Mouse (Mus musculus): ENCODE data around the gene C4b. TPM values are rescaled to one million over a fixed set of nuclear protein-coding genes. Genes with fewer than 3 reads are reported as not detected.

Gene C4b
- not detected in 2 replicates for polyA plus RNA-seq (2012)

- TF ChIP-seq GATA1 (IDR thresholded peaks at IDR 0.05; ENCODE audit: low read length): no peak
Observed at GRCm38 (mm10) chr17:34743719-34744118, at the start of gene C4b. C4b (minus strand) TSS chr17:34743882.

DNA sequence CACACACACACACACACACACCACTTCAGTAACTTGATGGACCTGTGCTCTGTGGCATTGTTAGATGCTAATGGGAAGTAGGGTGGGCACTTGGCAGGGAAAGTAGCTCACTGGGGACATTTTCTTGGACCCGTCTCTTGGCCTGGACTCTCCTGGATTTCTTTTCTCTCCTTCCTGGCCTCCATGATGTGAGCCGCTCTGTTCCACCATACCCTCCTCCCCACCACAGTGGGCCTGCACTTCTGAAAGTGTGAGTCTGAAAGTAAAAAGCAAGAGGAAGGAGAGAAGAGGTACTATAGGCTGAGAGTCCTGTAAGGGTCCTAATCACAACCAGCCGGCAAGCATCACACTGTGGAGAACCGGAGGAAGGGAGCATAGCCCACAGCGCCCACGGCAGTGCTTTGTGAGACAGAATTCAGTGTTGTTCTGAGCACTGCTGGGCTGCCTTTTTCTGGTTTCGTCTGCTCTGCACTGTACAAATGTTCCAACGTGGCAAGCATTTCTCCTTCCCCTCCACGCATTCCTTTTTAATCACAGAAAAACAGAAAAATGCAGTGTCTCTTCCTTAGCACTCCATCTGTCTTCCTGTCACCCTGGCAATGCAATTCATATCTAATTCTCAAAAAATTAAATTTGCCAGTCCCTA is 34.1 kb upstream of the C4b start:
- TF ChIP-seq GATA1 (IDR thresholded peaks at IDR 0.05; ENCODE audit: low read length): no peak

- TF ChIP-seq GATA1 (IDR thresholded peaks at IDR 0.05; ENCODE audit: low read length): no peak
Observed at GRCm38 (mm10) chr17:34761471-34761870, 17.8 kb upstream of the C4b start.

DNA sequence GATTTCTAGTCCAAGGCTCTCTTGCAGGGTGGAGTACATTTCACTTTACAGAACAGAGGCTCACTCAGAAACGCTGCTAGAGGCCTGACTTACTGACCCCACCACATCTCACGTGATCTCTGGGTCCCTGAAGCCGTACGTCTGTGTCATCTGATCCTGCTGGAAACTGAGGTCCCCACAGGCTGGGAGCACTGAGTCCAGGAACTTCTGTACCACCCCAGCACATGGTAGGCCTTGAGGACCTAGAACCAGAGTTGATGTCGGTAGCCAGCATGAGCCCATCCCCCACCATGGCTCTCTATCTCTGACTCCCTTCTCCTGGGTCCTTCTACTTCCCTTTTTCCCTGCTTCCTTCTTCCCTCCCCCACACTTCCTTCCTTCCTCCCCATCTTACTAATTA is 2.8 kb upstream of the C4b start:
- TF ChIP-seq GATA1 (IDR thresholded peaks at IDR 0.05; ENCODE audit: low read length): no peak

DNA sequence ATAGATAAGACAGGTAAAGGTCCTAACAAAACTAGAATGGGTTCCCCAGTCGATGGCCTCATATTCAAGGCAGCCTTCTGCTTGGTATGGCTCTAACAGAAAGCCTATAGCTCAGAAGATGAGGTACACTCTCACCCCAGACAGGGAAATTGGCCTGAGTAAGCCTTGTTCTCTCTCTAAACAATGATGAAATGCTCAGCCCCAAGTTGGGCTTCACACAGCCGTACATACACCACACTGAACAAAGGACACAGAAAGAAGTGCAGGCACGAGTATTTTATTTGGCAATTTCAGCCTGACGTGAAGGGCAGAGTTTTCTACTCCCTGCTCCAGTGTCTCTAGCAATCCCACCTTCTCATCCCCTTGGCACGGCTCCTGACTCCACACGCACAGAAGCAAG is 524 bp upstream of the C4b start:
- TF ChIP-seq GATA1 (IDR thresholded peaks at IDR 0.05; ENCODE audit: low read length): no peak

- TF ChIP-seq GATA1 (IDR thresholded peaks at IDR 0.05; ENCODE audit: low read length): no peak
Observed at GRCm38 (mm10) chr17:34740280-34740679, 3.4 kb downstream of the C4b start.

DNA sequence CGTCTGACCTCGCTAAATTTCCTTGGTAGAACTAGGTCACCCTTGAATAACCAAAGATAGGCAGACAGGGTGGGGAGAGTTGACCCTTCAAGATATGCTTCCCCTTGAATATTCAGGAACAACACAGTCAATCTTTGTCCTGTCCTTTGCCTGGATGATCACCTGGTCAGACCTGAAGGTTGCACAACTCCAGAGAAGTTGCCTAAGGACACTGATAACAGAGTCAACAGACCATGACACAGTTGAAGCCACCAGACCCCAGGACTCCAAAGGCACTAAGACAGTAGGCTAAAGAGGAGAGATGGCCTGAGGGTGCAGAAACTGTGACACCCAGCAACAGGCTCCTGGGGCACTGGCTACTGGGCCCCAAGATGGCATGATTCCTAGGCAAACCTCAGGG is 15.8 kb downstream of the C4b start:
- no peak for TF ChIP-seq GATA1 (IDR thresholded peaks at IDR 0.05; ENCODE audit: low read length)

DNA sequence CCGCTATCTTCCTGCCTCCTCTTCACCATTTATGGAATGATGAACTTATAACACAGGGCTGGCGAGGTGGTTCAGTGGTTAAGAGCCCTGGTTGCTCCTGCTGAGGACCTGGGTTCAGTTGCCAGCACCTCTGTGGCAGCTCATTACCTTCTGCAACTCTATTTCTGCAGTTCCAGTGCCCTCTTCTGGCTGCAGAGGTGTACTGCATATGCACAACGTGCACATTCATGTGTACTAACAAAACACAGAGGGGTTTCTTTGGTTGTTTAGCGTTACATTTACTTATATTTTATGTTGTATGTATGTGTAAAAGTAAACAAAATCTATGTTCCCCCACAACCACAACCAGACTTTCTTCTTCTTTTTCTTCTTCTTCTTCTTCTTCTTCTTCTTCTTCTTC is 20.6 kb downstream of the C4b start:
- TF ChIP-seq GATA1 (IDR thresholded peaks at IDR 0.05; ENCODE audit: low read length): no peak

GRCm38 (mm10) chr17:34717401-34717800 is 26.3 kb downstream of the C4b start:
- TF ChIP-seq GATA1 (IDR thresholded peaks at IDR 0.05; ENCODE audit: low read length): no peak

- no peak for TF ChIP-seq GATA1 (IDR thresholded peaks at IDR 0.05; ENCODE audit: low read length)
Observed at GRCm38 (mm10) chr17:34716247-34716646, 27.4 kb downstream of the C4b start.

- TF ChIP-seq GATA1 (IDR thresholded peaks at IDR 0.05; ENCODE audit: low read length): no peak
Observed at GRCm38 (mm10) chr17:34712951-34713350, 30.7 kb downstream of the C4b start.

DNA sequence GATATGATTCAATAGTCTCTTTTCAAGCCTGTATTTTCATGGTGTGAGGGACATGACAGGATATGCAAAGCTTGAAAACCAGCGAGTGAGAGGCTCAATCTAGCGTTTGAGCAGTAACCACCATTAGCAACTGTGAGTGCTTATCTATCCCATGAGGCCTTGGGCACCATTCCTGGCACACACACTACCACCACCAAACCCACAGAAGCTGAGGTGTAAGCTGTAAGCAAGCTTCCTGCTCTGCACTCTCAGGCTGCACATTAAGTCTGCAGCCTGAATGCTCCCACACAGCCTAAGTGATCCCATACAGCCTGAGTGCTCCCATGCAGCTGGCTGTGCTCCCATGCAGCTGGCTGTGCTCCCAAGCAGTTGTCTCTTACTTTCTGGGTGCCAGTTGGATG is 43.0 kb downstream of the C4b start:
- TF ChIP-seq GATA1 (IDR thresholded peaks at IDR 0.05; ENCODE audit: low read length): no peak

DNA sequence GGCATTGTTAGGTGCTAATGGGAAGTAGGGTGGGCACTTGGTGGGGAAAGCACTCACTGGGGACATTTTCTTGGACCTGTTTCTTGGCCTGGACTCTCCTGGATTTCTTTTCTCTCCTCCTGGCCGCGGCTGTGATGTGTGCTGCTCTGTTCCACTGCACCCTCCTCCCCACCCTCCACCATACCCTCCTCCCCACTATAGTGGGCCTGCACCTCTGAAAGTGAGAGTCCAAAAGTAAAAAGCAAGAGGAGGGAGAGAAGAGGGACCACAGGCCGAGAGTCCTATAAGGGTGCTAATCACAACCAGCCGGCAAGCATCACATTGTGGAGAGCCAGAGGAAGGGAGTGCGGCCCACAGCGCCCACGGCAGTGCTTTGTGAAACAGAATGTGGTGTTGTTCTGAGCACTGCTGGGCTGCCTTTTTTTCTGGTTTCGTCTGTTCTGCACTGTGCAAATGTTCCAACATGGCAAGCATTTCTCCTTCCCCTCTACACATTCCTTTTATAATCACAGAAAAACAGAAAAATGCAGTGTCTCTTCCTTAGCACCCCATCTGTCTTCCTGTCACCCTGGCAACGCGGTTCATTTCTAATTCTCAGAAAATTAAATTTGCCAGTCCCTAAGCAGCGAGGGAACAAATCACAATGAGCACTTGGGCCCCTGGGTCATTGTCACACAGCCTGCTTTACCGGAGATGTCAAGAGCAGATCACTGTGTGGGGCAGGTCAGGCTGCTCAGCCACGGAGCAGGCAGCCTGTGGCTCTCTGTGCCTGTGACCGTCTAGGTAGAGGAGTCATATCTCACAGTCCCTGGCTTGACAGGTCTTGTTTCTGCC is 43.9 kb downstream of the C4b start:
- TF ChIP-seq GATA1 (IDR thresholded peaks at IDR 0.05; ENCODE audit: low read length): no peak

- no peak for TF ChIP-seq GATA1 (IDR thresholded peaks at IDR 0.05; ENCODE audit: low read length)
Observed at GRCm38 (mm10) chr17:34692906-34693305, 50.8 kb downstream of the C4b start.

- no peak for TF ChIP-seq GATA1 (IDR thresholded peaks at IDR 0.05; ENCODE audit: low read length)
Observed at GRCm38 (mm10) chr17:34690458-34690857, 53.2 kb downstream of the C4b start.

GRCm38 (mm10) chr17:34688889-34689288 is 54.8 kb downstream of the C4b start:
- TF ChIP-seq GATA1 (IDR thresholded peaks at IDR 0.05; ENCODE audit: low read length): no peak
